Mouse (Mus musculus) CH12.LX (cell line): ENCODE measurements at regions not wholly inside any gene's neighbourhood (a gene's known extent, or its start where the extent isn't known, plus 50 kb on each side); places are given as distances from the start of the nearest gene placed in this dataset.

ENCODE experiments used
- DNase-seq: peaks from one replicate; pipeline ENCODE4 v3.0.0-alpha.2; 2013; ENCODE audit errors: extremely low read depth
- H3K27ac ChIP-seq: 2 replicates; pipeline ENCODE4 v1.5.1; 2012; ENCODE audit warnings: low read depth, mild to moderate bottlenecking, control low read depth, moderate library complexity; ENCODE audit not compliant: insufficient read depth
- H3K27me3 ChIP-seq: replicated peaks from 2 replicates; pipeline ENCODE3; 2012; ENCODE audit warnings: inconsistent platforms
- H3K36me3 ChIP-seq, 2 experiments: replicated peaks in 1 of 2; 2 replicates each; pipeline versions ENCODE3 to v1.6.1; 2012; ENCODE audit warnings: inconsistent platforms in 1 of 2, low read length in 1 of 2, mild to moderate bottlenecking in 1 of 2, mixed read lengths in 1 of 2, moderate library complexity in 1 of 2; ENCODE audit not compliant: control insufficient read depth in 1 of 2, insufficient read depth in 1 of 2
- H3K4me1 ChIP-seq, 2 experiments: 2 replicates each; pipeline ENCODE4 v1.6.1; 2012; ENCODE audit warnings: inconsistent platforms in 1 of 2, moderate library complexity in 1 of 2; ENCODE audit not compliant: insufficient read depth in 2 of 2, control insufficient read depth in 1 of 2
- H3K4me2 ChIP-seq: 2 replicates; pipeline ENCODE4 v1.6.1; 2012; ENCODE audit warnings: low read depth, mild to moderate bottlenecking, control low read depth; ENCODE audit not compliant: poor library complexity, insufficient read depth, severe bottlenecking
- H3K4me3 ChIP-seq, 3 experiments: fragments of 150-350 bp in 1 of 3; sonication (generic) in 1 of 3; replicated peaks in 1 of 3; 2 replicates each; pipeline versions ENCODE3 to v1.5.1; 2011 to 2012; ENCODE audit warnings: low read depth in 2 of 3, low read length in 2 of 3, mild to moderate bottlenecking in 2 of 3, moderate library complexity in 2 of 3, control low read depth in 1 of 3, improper control_type of control experiment in 1 of 3, inconsistent platforms in 1 of 3, mixed read lengths in 1 of 3; ENCODE audit not compliant: poor library complexity in 1 of 3
- H3K79me2 ChIP-seq: replicated peaks from 2 replicates; pipeline ENCODE4 v1.6.1; 2012; ENCODE audit warnings: mild to moderate bottlenecking, moderate library complexity; ENCODE audit not compliant: control insufficient read depth, poor library complexity, insufficient read depth, severe bottlenecking; ENCODE audit errors: extremely low read depth
- H3K9ac ChIP-seq: 2 replicates; pipeline ENCODE4 v1.6.1; 2012; ENCODE audit warnings: low read depth, mild to moderate bottlenecking, control low read depth, moderate library complexity; ENCODE audit not compliant: insufficient read depth
- H3K9me3 ChIP-seq: replicated peaks from 2 replicates; pipeline ENCODE3; 2012; ENCODE audit warnings: low read length, inconsistent platforms, mixed read lengths
- BHLHE40 ChIP-seq: IDR thresholded peaks from 2 replicates; pipeline ENCODE4 v1.6.1; 2011; ENCODE audit warnings: mild to moderate bottlenecking, low read depth, low read length, improper control_type of control experiment
- CHD2 ChIP-seq: IDR thresholded peaks from 2 replicates; pipeline ENCODE4 v1.6.1; 2011; ENCODE audit warnings: low read length, improper control_type of control experiment
- EP300 ChIP-seq: IDR thresholded peaks from 2 replicates; pipeline ENCODE4 v1.6.1; 2011; ENCODE audit warnings: low read length, improper control_type of control experiment
- ETS1 ChIP-seq: conservative IDR thresholded peaks from 2 replicates; pipeline ENCODE4 v1.6.1; 2012; ENCODE audit warnings: low read depth, mild to moderate bottlenecking, inconsistent platforms, low read length, improper control_type of control experiment, moderate library complexity
- IRF4 ChIP-seq: IDR thresholded peaks from 2 replicates; pipeline ENCODE4 v1.6.1; 2014; ENCODE audit warnings: low read depth, mild to moderate bottlenecking, inconsistent platforms, low read length, improper control_type of control experiment
- JUN ChIP-seq: IDR thresholded peaks from 2 replicates; pipeline ENCODE4 v1.6.1; 2011; ENCODE audit warnings: low read depth, mild to moderate bottlenecking, low read length, improper control_type of control experiment, moderate library complexity; ENCODE audit not compliant: insufficient read depth
- KAT2A ChIP-seq: IDR thresholded peaks from 2 replicates; pipeline ENCODE4 v1.6.1; 2012; ENCODE audit warnings: low read length, improper control_type of control experiment, inconsistent platforms; ENCODE audit not compliant: insufficient replicate concordance
- MAFK ChIP-seq: IDR thresholded peaks from 2 replicates; pipeline ENCODE4 v1.6.1; 2011; ENCODE audit warnings: low read length, improper control_type of control experiment; ENCODE audit not compliant: insufficient replicate concordance
- MAZ ChIP-seq: IDR thresholded peaks from 2 replicates; pipeline ENCODE4 v1.6.1; 2012; ENCODE audit warnings: low read depth, mild to moderate bottlenecking, inconsistent platforms, low read length, improper control_type of control experiment, moderate library complexity
- PAX5 ChIP-seq: IDR thresholded peaks from 2 replicates; pipeline ENCODE4 v1.6.1; 2012; ENCODE audit warnings: low read length, inconsistent platforms, mixed read lengths
- POLR2A ChIP-seq: IDR thresholded peaks from 2 replicates; pipeline ENCODE4 v1.6.1; 2011; ENCODE audit warnings: low read depth, mild to moderate bottlenecking, improper control_type of control experiment, low read length
- RAD21 ChIP-seq: IDR thresholded peaks from 2 replicates; pipeline ENCODE4 v1.6.1; 2011; ENCODE audit warnings: low read depth, mild to moderate bottlenecking, low read length, improper control_type of control experiment, moderate library complexity
- SIN3A ChIP-seq: IDR thresholded peaks from 2 replicates; pipeline ENCODE4 v1.6.1; 2012; ENCODE audit warnings: low read length, improper control_type of control experiment, inconsistent platforms
- USF1 ChIP-seq: IDR thresholded peaks from 2 replicates; pipeline ENCODE4 v1.6.1; 2014; ENCODE audit warnings: low read depth, mild to moderate bottlenecking, inconsistent platforms, low read length, improper control_type of control experiment
- ZKSCAN1 ChIP-seq: IDR thresholded peaks from 2 replicates; pipeline ENCODE4 v1.6.1; 2012; ENCODE audit warnings: low read depth, inconsistent platforms, low read length, improper control_type of control experiment, borderline replicate concordance
- ZMIZ1 ChIP-seq: IDR thresholded peaks from 2 replicates; pipeline ENCODE4 v1.6.1; 2012; ENCODE audit warnings: low read depth, mild to moderate bottlenecking, inconsistent platforms, low read length, improper control_type of control experiment
- dilution Hi-C: fragments of 300-500 bp; cut with MboI; formaldehyde crosslinking; loops from 2 replicates; pipeline ENCODE4 v1.14.3; 2020; ENCODE audit warnings: low sequenced_read_pairs; ENCODE audit not compliant: extremely low pct_unique_long_range_greater_than_20kb, extremely low pct_ligation_motif_present
- in situ Hi-C: fragments of 300-500 bp; cut with MboI; formaldehyde crosslinking; loops from 3 replicates; pipeline ENCODE4 v1.14.3; 2019; ENCODE audit warnings: low sequenced_read_pairs, low pct_ligation_motif_present, low pct_unique_long_range_greater_than_20kb, mixed read lengths

- Histone ChIP-seq H3K27ac (no peak overlapping the region), H3K9me3 (no peaks in the 10 kb centered on the region), H3K36me3 (no peaks in the 10 kb centered on the region), H3K4me1 (no peaks in the 10 kb centered on the region), H3K9ac (no peak overlapping the region), H3K4me2 (no peak overlapping the region), H3K4me3 (no peak overlapping the region), H3K27me3 (no peaks in the 10 kb centered on the region), H3K79me2 (no peaks in the 10 kb centered on the region)
- DNase-seq: no peak
- in situ Hi-C loops (no loop called here), dilution Hi-C loops (no loop called here)
- no peak for TF ChIP-seq ZKSCAN1
- TF ChIP-seq ETS1: no peak
- no peak for TF ChIP-seq JUN
- no peak for TF ChIP-seq KAT2A
- no peak for TF ChIP-seq MAFK
Observed at GRCm38 (mm10) chr19:19523629-19524028, 412.6 kb upstream of the Rorb start.

- in situ Hi-C loops: no loop called here
- dilution Hi-C loops: no loop called here
Observed at GRCm38 (mm10) chr19:19478192-19478932, 367.4 kb upstream of the Rorb start.

More at GRCm38 (mm10) chr19:19478192-19478932, 367.4 kb upstream of the Rorb start:
- no peak overlapping the region for H3K4me3 ChIP-seq
- H3K79me2 ChIP-seq: no peaks in the 10 kb centered on the region
- no peak overlapping the region for H3K27ac ChIP-seq
- no peak overlapping the region for H3K4me2 ChIP-seq
- no peak for TF ChIP-seq EP300
- no peak for TF ChIP-seq PAX5
- no peak for TF ChIP-seq ZMIZ1
- no peak for TF ChIP-seq BHLHE40
- no peak for TF ChIP-seq POLR2A
- no peak for TF ChIP-seq MAZ
- no peak for TF ChIP-seq SIN3A
- no peak for TF ChIP-seq USF1
- TF ChIP-seq ETS1: no peak
- TF ChIP-seq IRF4: no peak
- TF ChIP-seq CHD2: no peak
- no peak for TF ChIP-seq RAD21
- H3K36me3 ChIP-seq: no peaks in the 10 kb centered on the region
- H3K4me1 ChIP-seq: no peaks in the 10 kb centered on the region
- no peaks in the 10 kb centered on the region for H3K27me3 ChIP-seq
- H3K9ac ChIP-seq: no peak overlapping the region
- no peaks in the 10 kb centered on the region for H3K9me3 ChIP-seq
- DNase-seq: no peak
